24 mouse cellular contexts compared by ENCODE assay signal in the genomic region with DNA sequence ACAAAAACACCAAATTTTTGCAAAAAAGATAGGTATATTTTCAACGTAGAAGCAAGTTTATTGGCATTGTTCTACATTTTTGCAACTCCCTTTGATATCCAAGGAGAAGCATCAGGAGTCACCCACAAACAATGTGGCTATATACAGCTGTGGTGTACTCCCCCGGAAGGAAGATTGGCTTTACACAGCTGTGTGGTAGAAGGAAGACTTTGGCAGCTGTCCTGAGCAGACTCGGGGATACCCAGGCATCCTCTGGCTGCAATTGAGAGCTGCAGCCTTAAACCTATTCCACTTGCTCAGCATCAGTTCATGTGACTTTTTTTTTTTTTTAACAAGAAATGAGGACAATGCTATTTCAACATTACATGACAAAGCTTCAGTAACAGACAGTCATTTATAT. TPM values are rescaled to one million over a fixed set of nuclear protein-coding genes. Genes with fewer than 3 reads are reported as not detected.
DNase-seq lines count a peak whose midpoint lies in the region; ATAC-seq and TF ChIP-seq lines count a peak whose summit lies in the region.
"Had no signal": no experiment of that assay in that cellular context is flagged by ENCODE, and none has a peak within 500 bp of the region (broad histone marks: within the 10 kb centered on the region; RNA-seq: fewer than 3 reads in every experiment).

No protein-coding gene starts in this region.

- peak; percentile 18; the same call in 1 of the 2 replicates for TF ChIP-seq EP300 in liver, postnatal 0 days (IDR thresholded peaks at IDR 0.05; ENCODE audit: low read depth)

- no peak for DNase-seq in liver, postnatal 0 days
- DNase-seq in liver, embryonic 11.5 days (ENCODE audit: low spot score) = no peak
- peak; percentile 24 for DNase-seq in A20 (ENCODE audit: low read depth, low spot score)
- DNase-seq in thymus, postnatal 25 days = peak; percentile 27
- no peak for DNase-seq in testis, postnatal 14 days (ENCODE audit: low spot score)
- DNase-seq in kidney, postnatal 25 days = no peak
- DNase-seq: adrenal gland, postnatal 36 days; cerebellum, adult 9-10 months; gastrocnemius, adult 2 months; kidney, adult 8-10 months; kidney, postnatal 14 days had no signal

- H3K9ac ChIP-seq in liver, postnatal 0 days (replicated peaks) = no peak overlapping the region
- no peak overlapping the region for H3K9ac ChIP-seq in liver, embryonic 11.5 days (ENCODE audit: low read depth, low read length)
- H3K9ac ChIP-seq: intestine, embryonic 15.5 days; limb, embryonic 15.5 days; liver, embryonic 15.5 days; midbrain, embryonic 13.5 days had no signal

- 0 out of 2 replicates have a peak, but pooled peaks have one; percentile 45 for ATAC-seq in liver, postnatal 0 days
- ATAC-seq in liver, embryonic 11.5 days (replicated peaks; ENCODE audit: low FRiP score) = no peak
- peak; percentile 61 for ATAC-seq in granulocyte monocyte progenitor cell, adult 5-6 weeks (replicated peaks; ENCODE audit: poor library complexity, severe bottlenecking)
- ATAC-seq: CD4-positive, CD25-positive, alpha-beta regulatory T cell, adult 4 months; hindbrain, embryonic 16.5 days; intestine, embryonic 15.5 days; lung, postnatal 0 days; midbrain, embryonic 13.5 days; Patski had no signal

- H3K9me3 ChIP-seq in liver, postnatal 0 days (ENCODE audit: low read length) = no peaks in the 10 kb centered on the region
- peaks cover 2% of the 10 kb centered on the region; the same call in 1 of the 2 replicates for H3K9me3 ChIP-seq in liver, embryonic 11.5 days (ENCODE audit: control insufficient read depth, low read length)
- H3K9me3 ChIP-seq: intestine, embryonic 15.5 days; limb, embryonic 15.5 days; liver, embryonic 15.5 days had no signal

- H3K36me3 ChIP-seq in liver, postnatal 0 days (replicated peaks; ENCODE audit: insufficient read depth, low read length) = no peaks in the 10 kb centered on the region
- H3K36me3 ChIP-seq in liver, embryonic 11.5 days (ENCODE audit: control insufficient read depth, insufficient read depth, low read length) = no peaks in the 10 kb centered on the region
- H3K36me3 ChIP-seq: forebrain, embryonic 10.5 days; hindbrain, embryonic 10.5 days; intestine, embryonic 15.5 days; limb, embryonic 15.5 days; midbrain, embryonic 13.5 days had no signal

- no peak overlapping the region for H3K4me2 ChIP-seq in liver, postnatal 0 days (ENCODE audit: low read depth, low read length)
- no peak overlapping the region for H3K4me2 ChIP-seq in liver, embryonic 11.5 days
- H3K4me2 ChIP-seq: heart, embryonic 11.5 days; intestine, embryonic 15.5 days; limb, embryonic 15.5 days; liver, embryonic 15.5 days; midbrain, embryonic 13.5 days had no signal

- no peak overlapping the region for H3K4me3 ChIP-seq in liver, postnatal 0 days (ENCODE audit: low read depth, low read length)
- no peak overlapping the region for H3K4me3 ChIP-seq in liver, embryonic 11.5 days (ENCODE audit: low read depth, low read length)
- H3K4me3 ChIP-seq: forebrain, embryonic 10.5 days; gastrocnemius, adult 2 months; hindbrain, embryonic 10.5 days; intestine, embryonic 15.5 days; layer of hippocampus, adult 2 months; limb, embryonic 15.5 days; liver, embryonic 15.5 days; midbrain, embryonic 13.5 days had no signal

- no peak for TF ChIP-seq CTCF in liver, postnatal 0 days (IDR thresholded peaks at IDR 0.05; ENCODE audit: low read depth)

- no peaks in the 10 kb centered on the region for H3K27me3 ChIP-seq in liver, postnatal 0 days (ENCODE audit: insufficient read depth, low read length)
- H3K27me3 ChIP-seq in liver, embryonic 11.5 days (replicated peaks; ENCODE audit: control insufficient read depth, insufficient read depth, low read length) = no peaks in the 10 kb centered on the region
- H3K27me3 ChIP-seq: intestine, embryonic 15.5 days; limb, embryonic 15.5 days; liver, embryonic 15.5 days; midbrain, embryonic 13.5 days; Patski had no signal

- 54% methylated on average over 3 of the region's 3 CpGs for WGBS in liver, postnatal 0 days (ENCODE audit: insufficient replicate concordance)
- 61% methylated on average over 3 of the region's 3 CpGs for WGBS in liver, embryonic 11.5 days

- H3K4me1 ChIP-seq in liver, postnatal 0 days (ENCODE audit: insufficient read depth) = peaks cover 15% of the 10 kb centered on the region
- peaks cover 19% of the 10 kb centered on the region for H3K4me1 ChIP-seq in liver, embryonic 11.5 days (replicated peaks; ENCODE audit: control insufficient read depth, insufficient read depth, low read length)
- H3K4me1 ChIP-seq: hindbrain, embryonic 10.5 days; intestine, embryonic 15.5 days; limb, embryonic 15.5 days; midbrain, embryonic 13.5 days had no signal

- no peak overlapping the region for H3K27ac ChIP-seq in liver, postnatal 0 days (ENCODE audit: low read depth)
- no peak overlapping the region for H3K27ac ChIP-seq in liver, embryonic 11.5 days (ENCODE audit: low read depth, low read length)
- H3K27ac ChIP-seq: forebrain, embryonic 10.5 days; gastrocnemius, adult 2 months; hindbrain, embryonic 10.5 days; intestine, embryonic 15.5 days; layer of hippocampus, adult 2 months; limb, embryonic 15.5 days; liver, embryonic 15.5 days; midbrain, embryonic 13.5 days had no signal

RNA-seq across cellular contexts. Expression of a gene that starts 27.5 kb away (rescaled TPM):
- 34.0 and 34.6 TPM in 2 replicates for polyA plus RNA-seq in liver, postnatal 0 days (2015; fragmentation: Nextera tagmentation; extraction: Ambion mirVana)
- polyA plus RNA-seq in liver, embryonic 11.5 days (2014; fragmentation: Nextera tagmentation; extraction: Ambion mirVana) = 103 and 123 TPM in 2 replicates
- total RNA-seq in granulocyte monocyte progenitor cell, adult 5-6 weeks (2014; fragmentation: Nextera tagmentation) = 66.3 and 67.0 TPM in 2 replicates
- total RNA-seq in granulocyte monocyte progenitor cell, adult 5-6 weeks (2017) = 94.8 and 95.1 TPM in 2 replicates

Comparison
In these comparisons a context has a peak if more than half of its experiments do, and no peak if none do; other contexts are left out.
1. DNase-seq: peak in A20 (single experiment) and thymus, postnatal 25 days (single experiment); none in liver, postnatal 0 days (single experiment), liver, embryonic 11.5 days (single experiment), testis, postnatal 14 days (single experiment) and kidney, postnatal 25 days (0 of 2).